Mouse (Mus musculus) CD4-positive, CD25-positive, alpha-beta regulatory T cell, adult 4 months (primary cell): ENCODE results near the gene Slc29a1. TPM values are rescaled to one million over a fixed set of nuclear protein-coding genes. Genes with fewer than 3 reads are reported as not detected.
A peak's percentile ranks its signal among the peaks of the same experiment; 100 is the strongest.

Experiments used
- ATAC-seq: one replicate; pipeline ENCODE4 v1.8.0; 2017
- polyA plus RNA-seq, 2 experiments: library from polyadenylated mRNA; unstranded; fragments of 100-300 nt; shearing (Covaris generic); gene quantifications; one replicate each; pipeline ENCODE4 v1.2.1; 2017

Slc29a1 gene
- polyA plus RNA-seq, 2 experiments from 2014 or later: 88.0 to 154 TPM

GRCm38 (mm10) chr17:45549617-45550181 is 49.7 kb downstream of the Slc29a1 start, which contains the start of gene Tmem151b:
Gene Tmem151b (minus strand): TSS chr17:45549677.
- ATAC-seq: peak; percentile 8

- ATAC-seq: no peak
Observed at GRCm38 (mm10) chr17:45548541-45549512, 50.6 kb downstream of the Slc29a1 start.

- ATAC-seq: no peak
Observed at GRCm38 (mm10) chr17:45547461-45548190, 51.8 kb downstream of the Slc29a1 start.

GRCm38 (mm10) chr17:45546941-45547340 is 52.5 kb downstream of the Slc29a1 start:
- no peak for ATAC-seq

- ATAC-seq: no peak
Observed at GRCm38 (mm10) chr17:45545278-45545961, 54.0 kb downstream of the Slc29a1 start.

GRCm38 (mm10) chr17:45544873-45545277 is 54.5 kb downstream of the Slc29a1 start:
- no peak for ATAC-seq

- no peak for ATAC-seq
Observed at GRCm38 (mm10) chr17:45544001-45544872, 55.2 kb downstream of the Slc29a1 start.

GRCm38 (mm10) chr17:45543115-45543514 is 56.3 kb downstream of the Slc29a1 start:
- no peak for ATAC-seq

- ATAC-seq: no peak
Observed at GRCm38 (mm10) chr17:45542705-45543104, 56.7 kb downstream of the Slc29a1 start.

GRCm38 (mm10) chr17:45542129-45542528 is 57.3 kb downstream of the Slc29a1 start:
- ATAC-seq: no peak

GRCm38 (mm10) chr17:45539664-45540063 is 59.7 kb downstream of the Slc29a1 start:
- no peak for ATAC-seq

GRCm38 (mm10) chr17:45538394-45538793 is 61.0 kb downstream of the Slc29a1 start:
- no peak for ATAC-seq

GRCm38 (mm10) chr17:45536264-45536663 is 63.1 kb downstream of the Slc29a1 start:
- ATAC-seq: no peak

Other genes with a start within 250 kb of the Slc29a1 start
- gene Cdc5l, start 165.9 kb downstream of the Slc29a1 start, polyA plus RNA-seq: 10 to 100 TPM; 70.2 to 74.2 TPM
- 1 to 10 TPM; 1.1 TPM for gene Spats1, start 124.2 kb downstream of the Slc29a1 start, polyA plus RNA-seq
- 1 to 10 TPM; 2.4 to 5.1 TPM for gene Aars2, start 92.8 kb downstream of the Slc29a1 start, polyA plus RNA-seq
- gene Tcte1, start 76.2 kb downstream of the Slc29a1 start, polyA plus RNA-seq: not detected
- gene Tmem151b, start 49.9 kb downstream of the Slc29a1 start, polyA plus RNA-seq: under 1 TPM; 0.15 to 0.35 TPM
- gene Nfkbie, start 43.9 kb downstream of the Slc29a1 start, polyA plus RNA-seq: 10 to 100 TPM; 33.1 to 48.1 TPM
- 10 to 100 TPM; 27.6 to 39.0 TPM for gene Slc35b2, start 35.7 kb downstream of the Slc29a1 start, polyA plus RNA-seq
- 1,000 to 10,000 TPM; 1,172 to 1,222 TPM for gene Hsp90ab1, start 26.3 kb downstream of the Slc29a1 start, polyA plus RNA-seq
- not detected for gene Mymx, start 2.5 kb upstream of the Slc29a1 start, polyA plus RNA-seq
- gene Capn11, start 59.7 kb upstream of the Slc29a1 start, polyA plus RNA-seq: 1 to 10 TPM; 1.9 to 2.4 TPM
- gene Mrpl14, start 86.7 kb upstream of the Slc29a1 start, polyA plus RNA-seq: 10 to 100 TPM; 91.5 to 92.9 TPM
- 1 to 10 TPM; 3.8 to 4.8 TPM for gene Tmem63b, start 87.3 kb upstream of the Slc29a1 start, polyA plus RNA-seq
- not detected for gene 1600014C23Rik, start 134.2 kb upstream of the Slc29a1 start, polyA plus RNA-seq